Mouse (Mus musculus) right cerebral cortex, postnatal 14 days (tissue): Measurements from ENCODE around the gene Cpm.

Source experiments
- DNase-seq: peaks from one replicate; pipeline ENCODE4 v3.0.0; 2022

The Cpm gene

GRCm38 (mm10) chr10:117620934-117621501, 8.3 kb upstream of the Cpm start:
- no peak for DNase-seq

DNA sequence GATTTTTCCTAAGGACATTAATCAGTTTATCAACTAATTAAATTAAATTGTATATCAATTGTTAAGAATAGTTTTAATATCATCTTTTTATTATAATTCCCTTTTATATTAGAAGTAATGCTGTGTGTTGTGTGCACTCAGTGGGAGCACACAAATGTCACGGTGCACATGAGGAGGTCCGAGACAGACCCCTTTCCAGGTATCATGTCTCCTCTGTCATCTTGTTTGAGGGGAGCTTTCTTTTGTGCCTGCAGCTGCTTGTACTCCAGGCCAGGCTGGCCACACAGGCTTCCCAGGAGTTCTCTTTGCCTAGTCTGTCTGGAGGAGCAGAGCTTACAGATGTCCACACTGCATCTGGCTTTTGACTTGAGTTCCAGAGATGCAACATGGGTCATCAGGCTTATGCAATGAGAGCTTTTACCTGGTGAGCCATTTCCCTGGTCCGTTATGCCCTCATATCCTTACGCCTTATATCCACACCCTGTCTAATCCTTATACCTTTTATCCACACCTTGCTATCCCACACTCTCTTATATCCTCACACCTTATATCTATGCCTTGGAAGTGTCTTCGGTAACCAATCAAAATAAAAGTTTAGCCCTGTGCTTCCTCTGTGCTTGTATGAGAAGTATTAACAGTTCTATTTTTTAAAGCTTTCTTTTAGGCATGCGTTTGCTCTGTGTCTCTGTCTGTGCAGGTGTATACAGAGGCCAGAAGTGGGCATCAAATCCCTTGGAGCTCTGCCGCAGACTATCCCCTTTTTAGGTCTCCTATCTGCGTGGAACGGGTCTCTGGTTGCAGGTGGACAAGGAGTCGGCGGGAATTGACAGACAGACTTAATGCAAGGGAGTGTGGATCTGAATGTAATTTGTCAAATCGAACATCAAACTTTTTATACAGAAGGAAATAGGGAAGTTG, 7.4 kb upstream of the Cpm start:
- DNase-seq = no peak

GRCm38 (mm10) chr10:117623358-117623757, 5.9 kb upstream of the Cpm start:
- DNase-seq = no peak

DNA sequence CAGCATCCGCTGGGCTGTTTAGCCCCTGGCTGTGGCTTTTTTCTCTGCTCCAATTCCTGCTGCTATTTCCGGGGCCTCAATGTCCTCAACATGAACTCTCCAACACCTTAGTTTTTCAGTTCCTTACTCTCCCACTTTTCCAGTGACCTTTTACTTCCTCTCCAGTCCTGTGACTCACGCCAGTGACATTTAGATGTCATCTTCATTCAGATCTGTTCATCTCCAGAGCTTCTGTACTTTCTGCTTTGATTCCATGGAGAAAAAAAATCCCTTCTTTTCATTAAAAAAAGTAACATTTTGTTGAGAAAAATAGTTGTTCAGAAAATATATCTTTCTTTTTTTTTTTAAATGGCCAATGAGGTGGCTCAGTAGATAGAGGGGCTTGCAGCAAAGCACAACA, 5.1 kb upstream of the Cpm start:
- no peak for DNase-seq

- no peak for DNase-seq
Observed at GRCm38 (mm10) chr10:117624655-117625497, 4.4 kb upstream of the Cpm start.

DNA sequence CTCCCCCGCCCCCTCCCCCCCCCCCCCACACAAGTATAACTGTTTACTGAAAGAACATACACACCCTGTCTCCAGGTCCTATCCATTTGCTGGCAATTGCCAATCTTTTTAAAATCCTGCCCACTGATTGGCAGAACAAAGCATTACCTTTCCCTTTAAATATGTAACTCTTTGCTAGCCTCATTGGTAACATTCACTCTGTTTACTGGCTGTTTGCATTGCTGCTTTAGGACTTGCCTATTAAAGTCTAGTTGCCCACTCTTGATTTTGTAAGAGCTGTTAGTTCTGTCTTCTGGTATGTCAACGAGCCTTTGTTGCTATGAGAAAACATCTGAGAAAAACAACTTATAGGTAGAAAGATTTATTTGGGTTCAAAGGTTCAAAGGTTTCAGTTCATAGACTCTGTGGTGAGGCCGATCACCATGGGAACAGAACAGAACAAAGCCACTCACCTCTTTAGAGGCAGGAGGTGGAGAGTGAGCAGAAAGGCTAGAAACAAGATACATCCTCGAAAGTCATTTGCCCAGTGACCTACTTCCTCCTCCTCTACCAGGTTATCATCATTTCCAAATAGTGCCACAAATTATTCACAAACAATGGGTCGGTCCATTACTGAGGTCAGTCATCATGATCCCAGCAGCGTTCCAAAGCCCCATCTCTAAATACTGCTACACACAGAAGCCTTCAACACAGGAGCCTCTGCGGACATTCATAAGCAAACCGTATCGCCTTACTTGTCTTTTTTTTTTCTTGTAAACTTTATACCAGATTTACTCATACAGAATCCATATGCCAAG, 3.6 kb upstream of the Cpm start:
- DNase-seq = no peak

DNA sequence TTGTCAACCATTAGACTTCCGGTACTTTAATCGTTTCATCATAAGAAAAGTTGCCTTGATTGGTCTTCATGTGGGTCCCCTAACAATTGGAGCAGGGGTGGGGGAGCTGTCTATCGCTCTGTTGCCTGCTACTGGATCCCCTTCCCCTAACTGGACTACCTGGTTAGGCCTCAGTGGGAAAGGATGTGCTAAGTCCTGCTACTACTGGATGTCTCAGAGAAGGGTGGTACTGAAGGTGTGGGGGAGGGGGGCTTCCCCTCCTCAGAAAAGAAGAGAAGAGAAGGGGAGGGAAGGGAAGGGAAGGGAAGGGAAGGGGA, 3.0 kb upstream of the Cpm start:
- DNase-seq = no peak

DNA sequence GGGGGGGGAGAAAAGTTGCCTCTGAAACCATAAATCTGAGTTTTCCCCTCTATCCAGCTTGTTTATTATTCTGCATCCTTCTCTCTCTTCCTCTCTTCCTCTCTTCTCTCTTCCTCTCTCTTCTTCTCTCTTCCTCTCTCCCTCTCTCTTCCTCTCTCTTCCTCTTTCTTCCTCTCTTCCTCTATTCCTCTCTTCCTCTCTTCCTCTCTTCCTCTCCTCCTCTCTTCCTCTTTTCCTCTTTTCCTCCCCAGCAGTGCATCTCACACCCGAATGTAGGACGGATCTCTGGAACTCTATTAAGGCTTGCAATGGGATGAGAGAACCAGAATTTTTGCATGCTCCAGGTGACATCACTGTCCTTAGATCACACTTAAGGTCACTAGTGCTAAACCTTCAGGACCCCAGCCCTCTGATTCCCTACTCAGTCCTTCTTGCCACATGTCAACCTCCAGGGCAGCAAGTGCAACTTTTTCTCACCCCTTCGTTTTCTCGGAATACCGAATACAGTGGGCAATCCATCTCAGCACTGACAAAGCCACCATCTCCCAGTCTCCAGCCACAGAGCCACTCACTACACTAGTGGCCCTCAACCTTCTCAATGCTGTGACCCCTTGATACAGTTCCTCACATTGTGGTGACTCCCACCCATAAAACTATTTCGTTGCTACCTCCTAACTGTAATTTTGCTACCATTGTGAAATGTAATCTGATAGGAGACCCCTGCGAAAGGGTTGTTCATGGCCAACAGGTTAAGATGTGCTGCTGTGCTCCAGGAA, 2.3 kb upstream of the Cpm start:
- no peak for DNase-seq

- no peak for DNase-seq
Observed at GRCm38 (mm10) chr10:117627616-117627930, 1.7 kb upstream of the Cpm start.

DNA sequence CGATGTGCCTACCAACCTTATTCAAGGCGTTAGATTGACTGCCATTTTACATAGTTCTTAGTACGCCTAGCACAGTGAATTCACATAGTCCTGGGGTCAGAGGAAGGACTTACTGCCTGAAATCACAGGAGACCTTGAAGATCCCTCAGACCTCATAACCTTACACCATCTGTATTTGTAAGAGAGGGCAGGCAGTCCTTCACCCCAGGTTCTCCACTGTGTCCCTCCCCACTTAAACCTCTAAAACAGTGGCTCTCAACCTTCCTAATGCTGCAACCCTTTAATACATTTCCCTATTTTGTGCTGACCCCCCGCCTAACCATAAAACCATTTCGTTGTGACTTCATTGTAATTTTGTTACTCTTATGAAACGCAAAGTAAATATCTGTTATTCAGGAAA, 1.4 kb upstream of the Cpm start:
- no peak for DNase-seq

GRCm38 (mm10) chr10:117628363-117629168, 734 bp upstream of the Cpm start:
- DNase-seq = no peak

DNA sequence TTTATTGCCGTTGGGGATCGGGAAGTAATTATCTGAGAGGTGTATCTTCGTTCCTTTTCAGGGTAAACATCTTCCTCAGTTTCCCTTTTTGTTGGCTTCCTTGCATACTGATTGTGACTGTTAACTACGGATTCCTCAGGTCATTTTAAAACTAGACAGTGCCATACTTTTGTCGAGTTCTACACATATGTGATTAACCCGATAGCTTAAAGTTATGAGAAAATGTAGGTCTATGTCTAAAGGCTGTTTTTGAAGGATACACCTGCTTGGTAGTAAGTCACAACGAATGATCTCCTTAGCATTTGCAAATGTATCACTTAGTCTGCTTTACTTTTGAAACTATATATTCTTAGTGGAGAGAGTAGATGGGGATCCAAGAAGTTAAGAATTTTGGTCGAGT, 876 bp downstream of the Cpm start:
- no peak for DNase-seq

- no peak for DNase-seq
Observed at GRCm38 (mm10) chr10:117630810-117631209, 1.5 kb downstream of the Cpm start.

GRCm38 (mm10) chr10:117631562-117632259, 2.4 kb downstream of the Cpm start:
- no peak for DNase-seq

- no peak for DNase-seq
Observed at GRCm38 (mm10) chr10:117632394-117632793, 3.1 kb downstream of the Cpm start.

- DNase-seq = no peak
Observed at GRCm38 (mm10) chr10:117633564-117634208, 4.4 kb downstream of the Cpm start.

DNA sequence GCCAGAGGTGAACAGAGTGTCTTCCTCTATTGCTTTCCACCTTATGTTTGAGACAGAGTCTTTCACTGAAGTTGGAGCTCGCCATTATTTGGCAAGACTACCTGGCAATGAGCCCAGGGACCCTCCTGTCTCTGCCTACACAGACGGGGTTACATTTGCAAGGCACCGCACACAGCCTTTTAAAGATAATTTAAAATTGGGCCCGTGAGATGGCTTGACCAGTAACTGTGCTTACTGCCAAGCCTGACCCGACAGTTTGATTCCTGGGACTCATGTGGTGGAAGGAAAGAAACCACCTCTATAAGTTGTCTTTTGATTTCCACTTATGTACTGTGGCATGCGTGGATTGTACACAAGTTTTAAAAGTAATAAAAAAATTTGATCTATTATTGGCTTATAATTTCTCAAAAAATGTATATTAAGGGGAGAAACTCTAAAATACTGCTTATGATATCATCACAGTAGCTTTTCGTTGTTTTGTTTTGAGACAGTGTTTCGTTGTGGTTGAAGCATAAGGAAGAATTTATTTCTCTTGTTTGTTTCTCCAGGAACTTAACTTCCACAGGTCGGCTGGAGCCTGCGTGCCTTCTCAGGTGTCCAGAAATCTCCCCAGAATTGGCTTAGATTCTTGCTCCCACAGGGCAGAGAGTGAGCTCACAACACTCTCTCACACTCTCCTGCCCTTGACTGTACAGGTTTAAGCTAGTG, 5.2 kb downstream of the Cpm start:
- DNase-seq = no peak

GRCm38 (mm10) chr10:117635078-117635771, 5.9 kb downstream of the Cpm start:
- no peak for DNase-seq
